Mouse (Mus musculus) embryonic facial prominence, embryonic 15.5 days (tissue): Measurements from ENCODE around the gene Omt2a. TPM values are rescaled to one million over a fixed set of nuclear protein-coding genes. Genes with fewer than 3 reads are reported as not detected.
"Not testable (repeated sequence)": the region's sequence is repeated elsewhere in the genome, so short reads cannot be mapped to it uniquely, and the experiment has no call there.

ENCODE experiments used
- ATAC-seq: fragments of 200-750 bp; cut with Nextera tagmentation; 2 replicates; pipeline ENCODE4 v1.8.0; 2017; ENCODE audit warnings: low read depth, moderate TSS enrichment; ENCODE audit not compliant: insufficient number of reproducible peaks, low FRiP score, low TSS enrichment
- H3K27ac ChIP-seq: fragments of 300-500 bp; sonication (generic); replicated peaks from 2 replicates; pipeline ENCODE4 v1.5.1; 2015; ENCODE audit warnings: mild to moderate bottlenecking, inconsistent platforms
- H3K27me3 ChIP-seq: fragments of 300-500 bp; sonication (generic); 2 replicates; pipeline ENCODE4 v1.6.1; 2015; ENCODE audit warnings: inconsistent platforms
- H3K36me3 ChIP-seq: fragments of 300-500 bp; sonication (generic); 2 replicates; pipeline ENCODE4 v1.6.1; 2015; ENCODE audit warnings: mild to moderate bottlenecking, inconsistent platforms
- H3K4me1 ChIP-seq: fragments of 300-500 bp; sonication (generic); 2 replicates; pipeline ENCODE4 v1.6.1; 2015; ENCODE audit warnings: inconsistent platforms
- H3K4me2 ChIP-seq: fragments of 300-500 bp; sonication (generic); replicated peaks from 2 replicates; pipeline ENCODE4 v1.6.1; 2015; ENCODE audit warnings: mild to moderate bottlenecking, inconsistent platforms
- H3K4me3 ChIP-seq: fragments of 300-500 bp; sonication (generic); replicated peaks from 2 replicates; pipeline ENCODE4 v1.5.1; 2015; ENCODE audit warnings: mild to moderate bottlenecking, inconsistent platforms
- H3K9ac ChIP-seq: fragments of 300-500 bp; sonication (generic); 2 replicates; pipeline ENCODE4 v1.6.1; 2015; ENCODE audit warnings: inconsistent platforms
- H3K9me3 ChIP-seq: fragments of 300-500 bp; sonication (generic); replicated peaks from 2 replicates; pipeline ENCODE4 v1.6.1; 2016; ENCODE audit warnings: inconsistent platforms
- WGBS: fragments of 180-500 bp; shearing (Covaris S2); methylation state at CpG from one replicate; pipeline ENCODE4 v1.1.7; 2015; 5-methylcytosine and 5-hydroxymethylcytosine counted together
- polyA plus RNA-seq: library from polyadenylated mRNA; unstranded; fragments of >200 nt; fragmentation: Nextera tagmentation; extraction: Ambion mirVana; gene quantifications from 2 replicates; pipeline ENCODE4 v1.2.1, GENCODE M21; 2015

The Omt2a gene
- polyA plus RNA-seq, 1 experiment from 2014 or later = not detected

GRCm38 (mm10) chr9:78348206-78349004 lies 33.8 kb upstream of the Omt2a start:
- not testable (repeated sequence) for H3K36me3 ChIP-seq, H3K4me3 ChIP-seq, H3K4me2 ChIP-seq, H3K9ac ChIP-seq, H3K4me1 ChIP-seq, ATAC-seq, H3K27me3 ChIP-seq, H3K27ac ChIP-seq, H3K9me3 ChIP-seq
- WGBS = 51% methylated on average over 6 of the region's 6 CpGs

- no peak overlapping the region for H3K4me2 ChIP-seq
- H3K9ac ChIP-seq = no peak overlapping the region
- 58% methylated on average over 3 of the region's 3 CpGs for WGBS
- H3K27ac ChIP-seq = no peak overlapping the region
- no peaks in the 10 kb centered on the region for H3K4me1 ChIP-seq
- H3K36me3 ChIP-seq = no peaks in the 10 kb centered on the region
- H3K9me3 ChIP-seq = no peaks in the 10 kb centered on the region
- no peak overlapping the region for H3K4me3 ChIP-seq
- no peak for ATAC-seq
- no peaks in the 10 kb centered on the region for H3K27me3 ChIP-seq
These were observed 32.4 kb upstream of the Omt2a start for GRCm38 (mm10) chr9:78347004-78347403.

GRCm38 (mm10) chr9:78345235-78345634 lies 30.6 kb upstream of the Omt2a start:
- WGBS = 55% methylated on average over 4 of the region's 4 CpGs
- H3K27me3 ChIP-seq, H3K4me3 ChIP-seq, H3K9ac ChIP-seq, H3K27ac ChIP-seq, H3K9me3 ChIP-seq, H3K4me2 ChIP-seq, H3K36me3 ChIP-seq, H3K4me1 ChIP-seq, ATAC-seq: not testable (repeated sequence)

- not testable (repeated sequence) for H3K9ac ChIP-seq, H3K4me3 ChIP-seq, H3K4me2 ChIP-seq, H3K36me3 ChIP-seq, H3K9me3 ChIP-seq, ATAC-seq, H3K27ac ChIP-seq, H3K27me3 ChIP-seq, H3K4me1 ChIP-seq
- 85% methylated on average over 9 of the region's 9 CpGs for WGBS
These were observed 28.5 kb upstream of the Omt2a start for GRCm38 (mm10) chr9:78343055-78343454.

GRCm38 (mm10) chr9:78342494-78342893 lies 27.9 kb upstream of the Omt2a start:
- not testable (repeated sequence) for H3K4me1 ChIP-seq, H3K27me3 ChIP-seq, H3K4me2 ChIP-seq, ATAC-seq, H3K4me3 ChIP-seq, H3K36me3 ChIP-seq, H3K9me3 ChIP-seq, H3K9ac ChIP-seq, H3K27ac ChIP-seq
- WGBS = 88% methylated on average over 4 of the region's 4 CpGs

GRCm38 (mm10) chr9:78340324-78340723 lies 25.7 kb upstream of the Omt2a start:
- not testable (repeated sequence) for H3K9ac ChIP-seq, H3K4me1 ChIP-seq, H3K4me3 ChIP-seq, ATAC-seq, H3K27me3 ChIP-seq, H3K9me3 ChIP-seq, H3K27ac ChIP-seq, H3K4me2 ChIP-seq, H3K36me3 ChIP-seq
- WGBS = 21% methylated on average over 8 of the region's 8 CpGs

- not testable (repeated sequence) for H3K4me3 ChIP-seq, ATAC-seq, H3K4me2 ChIP-seq, H3K27me3 ChIP-seq, H3K36me3 ChIP-seq, H3K27ac ChIP-seq, H3K4me1 ChIP-seq, H3K9me3 ChIP-seq, H3K9ac ChIP-seq
These were observed 22.5 kb upstream of the Omt2a start for GRCm38 (mm10) chr9:78337050-78337449.

- 100% methylated on average over 1 of the region's 1 CpGs for WGBS
These were observed 12.7 kb upstream of the Omt2a start, which contains the start of gene Omt2b for GRCm38 (mm10) chr9:78327289-78327688. Omt2b (plus strand) TSS chr9:78327589.

GRCm38 (mm10) chr9:78319499-78319898 lies 4.9 kb upstream of the Omt2a start:
- ATAC-seq = no peak
- H3K4me1 ChIP-seq = no peaks in the 10 kb centered on the region
- H3K9ac ChIP-seq = no peak overlapping the region
- H3K27me3 ChIP-seq = no peaks in the 10 kb centered on the region
- no peak overlapping the region for H3K4me3 ChIP-seq
- H3K36me3 ChIP-seq = no peaks in the 10 kb centered on the region
- WGBS = 32% methylated on average over 1 of the region's 1 CpGs
- H3K4me2 ChIP-seq = no peak overlapping the region
- H3K9me3 ChIP-seq = no peaks in the 10 kb centered on the region
- no peak overlapping the region for H3K27ac ChIP-seq

More at GRCm38 (mm10) chr9:78327289-78327688, 12.7 kb upstream of the Omt2a start, which contains the start of gene Omt2b:
- not testable (repeated sequence) for H3K27me3 ChIP-seq, H3K27ac ChIP-seq, H3K4me2 ChIP-seq, H3K36me3 ChIP-seq, H3K4me1 ChIP-seq, H3K4me3 ChIP-seq, H3K9ac ChIP-seq, H3K9me3 ChIP-seq, ATAC-seq

GRCm38 (mm10) chr9:78308122-78308521 lies 6.5 kb downstream of the Omt2a start:
- H3K27ac ChIP-seq, H3K4me3 ChIP-seq, H3K36me3 ChIP-seq, H3K4me2 ChIP-seq, H3K9ac ChIP-seq, ATAC-seq, H3K4me1 ChIP-seq, H3K27me3 ChIP-seq, H3K9me3 ChIP-seq: not testable (repeated sequence)
- WGBS = 70% methylated on average over 2 of the region's 3 CpGs

- H3K27ac ChIP-seq, H3K36me3 ChIP-seq, H3K9me3 ChIP-seq, H3K4me2 ChIP-seq, ATAC-seq, H3K9ac ChIP-seq, H3K27me3 ChIP-seq, H3K4me3 ChIP-seq, H3K4me1 ChIP-seq: not testable (repeated sequence)
- 79% methylated on average over 1 of the region's 1 CpGs for WGBS
These were observed 15.5 kb downstream of the Omt2a start for GRCm38 (mm10) chr9:78299143-78299542.

- WGBS = 78% methylated on average over 1 of the region's 1 CpGs
- no peak overlapping the region for H3K27ac ChIP-seq
These were observed 16.4 kb downstream of the Omt2a start for GRCm38 (mm10) chr9:78298232-78298631.

More at GRCm38 (mm10) chr9:78298232-78298631, 16.4 kb downstream of the Omt2a start:
- H3K36me3 ChIP-seq = no peaks in the 10 kb centered on the region
- no peaks in the 10 kb centered on the region for H3K9me3 ChIP-seq
- no peak for ATAC-seq
- H3K4me2 ChIP-seq = no peak overlapping the region
- no peaks in the 10 kb centered on the region for H3K4me1 ChIP-seq
- no peaks in the 10 kb centered on the region for H3K27me3 ChIP-seq
- no peak overlapping the region for H3K9ac ChIP-seq
- H3K4me3 ChIP-seq = no peak overlapping the region
